Mouse (Mus musculus) c-Kit-positive CD71-positive TER-119-positive erythroid progenitor cells, embryonic 14.5 days (primary cell): ENCODE results near the gene Spag5.

Source experiments
- DNase-seq: peaks from one replicate; pipeline ENCODE4 v3.0.0-alpha.2; 2013; ENCODE audit warnings: low spot score

Gene Spag5

DNA sequence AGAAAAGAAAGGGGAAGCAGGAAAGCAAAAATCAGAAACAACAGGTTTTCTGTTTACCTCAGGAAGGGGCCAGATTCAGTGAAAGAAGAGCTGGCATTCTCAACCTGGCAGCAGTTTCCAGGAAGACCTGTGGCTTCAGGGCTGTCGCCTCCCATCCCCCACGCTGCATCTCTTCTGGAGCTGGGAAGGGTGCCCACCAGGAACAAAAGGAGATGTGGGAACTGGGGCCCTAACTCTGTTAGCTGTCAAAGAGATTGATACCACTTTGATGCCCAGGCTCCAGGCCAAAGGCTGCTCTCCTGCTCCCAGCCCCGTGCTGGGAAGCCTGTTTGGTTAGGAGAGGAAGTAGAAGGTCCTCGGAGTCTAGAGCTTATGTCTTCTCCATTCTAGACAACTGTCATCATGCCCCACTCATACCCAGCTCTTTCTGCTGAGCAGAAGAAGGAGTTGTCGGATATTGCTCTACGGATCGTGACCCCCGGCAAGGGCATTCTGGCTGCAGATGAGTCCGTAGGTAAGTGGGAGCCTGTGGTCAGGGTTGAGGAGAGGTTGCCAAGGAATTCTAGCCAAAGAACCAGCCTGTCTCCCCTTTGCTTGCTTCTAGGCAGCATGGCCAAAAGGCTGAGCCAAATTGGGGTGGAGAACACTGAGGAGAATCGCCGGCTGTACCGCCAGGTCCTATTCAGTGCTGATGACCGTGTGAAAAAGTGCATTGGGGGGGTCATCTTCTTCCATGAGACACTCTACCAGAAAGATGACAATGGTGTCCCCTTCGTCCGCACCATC lies 22.9 kb downstream of the Spag5 start:
- DNase-seq, result no peak

GRCm38 (mm10) chr11:78324965-78325364 lies 23.6 kb downstream of the Spag5 start:
- DNase-seq, result no peak

DNA sequence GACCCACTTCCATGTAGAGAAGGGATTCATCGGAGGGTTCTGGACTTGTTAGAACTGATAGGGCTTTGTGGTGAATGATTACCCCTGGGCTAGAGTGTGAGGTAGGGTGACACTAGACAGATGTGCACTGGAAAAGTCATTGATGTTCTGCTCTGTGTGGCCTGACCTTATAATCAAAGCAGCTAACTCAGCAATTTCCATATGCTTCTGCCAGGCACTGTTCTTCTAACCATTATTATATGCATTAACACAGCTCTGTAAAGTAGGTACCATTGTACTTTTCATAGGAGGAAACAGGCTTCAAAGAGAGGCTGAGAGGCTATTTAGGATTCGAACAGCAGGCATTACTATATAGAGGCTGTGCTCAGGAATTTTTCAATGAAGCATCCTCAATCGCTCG lies 25.9 kb downstream of the Spag5 start:
- no peak for DNase-seq

DNA sequence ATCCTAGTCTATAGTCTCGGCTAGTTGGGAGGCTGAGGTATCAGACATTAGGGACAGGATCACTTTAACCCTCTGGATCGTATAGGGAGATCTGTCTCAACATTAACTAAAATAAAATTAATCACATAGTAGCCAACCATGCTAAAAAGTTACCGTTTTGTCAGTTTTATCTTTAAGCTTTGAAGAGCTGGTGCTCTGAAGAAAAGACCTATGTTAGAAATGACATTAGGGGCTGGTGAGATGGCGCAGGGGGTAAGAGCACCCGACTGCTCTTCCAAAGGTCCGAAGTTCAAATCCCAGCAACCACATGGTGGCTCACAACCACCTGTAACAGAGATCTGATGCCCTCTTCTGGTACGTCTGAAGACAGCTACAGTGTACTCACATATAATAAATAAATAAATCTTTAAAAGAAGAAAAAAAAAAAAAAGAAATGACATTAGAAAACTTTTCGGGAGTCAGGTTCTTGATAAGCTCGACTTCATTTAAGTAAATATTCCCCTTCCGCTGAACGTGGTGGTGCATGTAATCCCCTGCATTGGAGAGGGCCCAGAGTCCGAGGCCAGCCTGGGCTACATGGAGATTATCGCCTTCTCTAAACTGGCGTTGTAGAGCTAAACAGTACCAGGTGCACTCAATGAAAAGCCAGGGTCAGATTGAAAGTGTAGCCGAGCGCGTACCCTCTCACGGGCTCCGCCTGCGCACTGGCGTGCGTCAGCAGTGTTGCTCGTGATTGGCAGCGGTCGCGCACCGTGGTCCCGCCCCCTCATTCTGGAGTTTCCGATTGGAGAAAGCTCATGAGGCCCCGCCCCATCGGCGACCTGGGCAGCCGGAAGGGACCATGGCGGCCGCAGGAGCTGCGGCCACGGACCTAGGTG lies 26.5 kb downstream of the Spag5 start, which contains the start of gene Pigs:
Pigs (plus strand) TSS at position 782 of the 878 bp plus-strand sequence.
- peak; percentile 93 for DNase-seq

DNA sequence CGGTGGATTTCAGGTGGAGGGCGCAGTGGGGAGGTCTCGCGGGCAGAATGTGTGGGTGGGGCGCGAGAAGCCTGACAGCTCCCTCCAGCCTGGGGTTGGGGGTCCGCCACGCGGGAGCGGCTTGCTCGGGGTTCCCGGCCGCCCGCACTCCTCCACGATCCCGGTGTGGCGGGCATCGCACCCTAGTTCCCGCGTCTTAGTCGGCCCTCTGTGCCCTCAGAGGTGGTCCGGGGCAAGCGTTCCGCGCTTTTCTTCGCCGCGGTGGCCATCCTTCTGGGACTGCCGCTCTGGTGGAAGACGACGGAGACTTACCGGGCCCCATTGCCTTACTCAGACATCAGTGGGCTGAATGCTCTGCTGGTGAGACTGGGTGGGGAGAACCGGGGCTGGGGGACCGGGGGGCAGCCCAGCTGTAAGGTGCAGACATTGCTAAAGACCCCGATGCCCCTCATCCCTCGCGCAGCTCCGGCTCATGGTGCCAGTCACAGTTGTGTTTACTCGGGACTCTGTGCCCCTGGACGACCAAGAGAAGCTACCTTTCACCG lies 27.3 kb downstream of the Spag5 start:
- DNase-seq, result no peak

DNA sequence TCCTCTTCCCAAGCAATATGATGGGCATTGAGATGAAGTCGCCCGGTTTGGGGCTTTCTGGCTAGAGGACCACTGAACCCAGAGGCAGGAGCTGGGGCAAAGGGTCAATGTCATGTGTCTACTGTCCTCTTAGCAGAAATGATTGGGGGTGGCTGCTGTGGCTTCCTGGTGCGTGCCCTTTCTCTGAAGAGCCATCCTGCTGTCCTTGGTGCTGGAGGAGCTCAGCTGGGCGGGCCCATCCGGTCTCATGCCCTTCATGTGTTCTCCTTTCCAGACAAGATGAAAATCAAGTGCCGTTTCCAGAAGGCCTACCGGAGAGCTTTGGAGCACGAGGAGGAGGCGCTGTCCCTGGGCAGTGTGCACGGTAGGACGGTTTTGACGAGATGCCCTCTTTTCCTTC lies 31.3 kb downstream of the Spag5 start:
- DNase-seq, result no peak

GRCm38 (mm10) chr11:78333992-78334391 lies 32.7 kb downstream of the Spag5 start:
- DNase-seq, result no peak

DNA sequence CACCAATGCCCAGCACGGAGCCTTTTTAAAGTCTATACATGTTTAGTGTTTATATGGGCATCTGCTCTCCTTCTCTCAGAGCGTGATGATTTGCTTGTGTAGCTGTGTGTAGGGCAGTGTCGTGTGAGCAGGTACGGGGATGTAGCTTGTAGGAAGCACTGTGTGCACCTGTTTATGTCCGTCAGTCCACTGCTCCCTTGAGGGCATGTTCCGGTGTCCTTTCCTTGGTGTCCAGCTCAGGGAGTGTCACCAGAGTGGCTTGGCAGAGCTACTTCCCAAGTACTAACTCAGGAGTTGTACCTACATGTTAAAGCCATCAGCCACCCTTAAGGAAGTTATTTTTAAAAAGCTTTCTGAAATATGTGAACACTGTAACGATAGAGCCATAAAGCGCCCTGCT lies 35.7 kb downstream of the Spag5 start:
- DNase-seq, result no peak

DNA sequence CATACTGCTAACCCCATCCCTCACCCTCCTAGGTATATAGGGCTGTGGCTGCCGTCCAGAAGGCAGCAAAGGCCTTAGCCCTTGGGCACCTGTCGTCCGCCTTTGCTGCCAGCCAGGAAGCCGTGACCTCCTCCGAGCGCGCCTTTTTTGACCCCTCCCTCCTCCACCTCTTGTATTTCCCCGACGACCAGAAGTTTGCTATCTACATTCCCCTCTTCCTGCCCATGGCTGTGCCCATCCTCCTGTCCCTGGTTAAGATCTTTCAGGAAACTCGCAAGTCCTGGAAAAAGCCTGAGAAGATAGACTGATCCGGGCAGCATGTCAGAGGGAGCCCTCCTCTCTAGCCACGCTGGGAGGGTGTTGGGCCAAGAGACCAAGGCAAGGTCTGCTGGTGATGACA lies 40.4 kb downstream of the Spag5 start:
- no peak for DNase-seq

DNA sequence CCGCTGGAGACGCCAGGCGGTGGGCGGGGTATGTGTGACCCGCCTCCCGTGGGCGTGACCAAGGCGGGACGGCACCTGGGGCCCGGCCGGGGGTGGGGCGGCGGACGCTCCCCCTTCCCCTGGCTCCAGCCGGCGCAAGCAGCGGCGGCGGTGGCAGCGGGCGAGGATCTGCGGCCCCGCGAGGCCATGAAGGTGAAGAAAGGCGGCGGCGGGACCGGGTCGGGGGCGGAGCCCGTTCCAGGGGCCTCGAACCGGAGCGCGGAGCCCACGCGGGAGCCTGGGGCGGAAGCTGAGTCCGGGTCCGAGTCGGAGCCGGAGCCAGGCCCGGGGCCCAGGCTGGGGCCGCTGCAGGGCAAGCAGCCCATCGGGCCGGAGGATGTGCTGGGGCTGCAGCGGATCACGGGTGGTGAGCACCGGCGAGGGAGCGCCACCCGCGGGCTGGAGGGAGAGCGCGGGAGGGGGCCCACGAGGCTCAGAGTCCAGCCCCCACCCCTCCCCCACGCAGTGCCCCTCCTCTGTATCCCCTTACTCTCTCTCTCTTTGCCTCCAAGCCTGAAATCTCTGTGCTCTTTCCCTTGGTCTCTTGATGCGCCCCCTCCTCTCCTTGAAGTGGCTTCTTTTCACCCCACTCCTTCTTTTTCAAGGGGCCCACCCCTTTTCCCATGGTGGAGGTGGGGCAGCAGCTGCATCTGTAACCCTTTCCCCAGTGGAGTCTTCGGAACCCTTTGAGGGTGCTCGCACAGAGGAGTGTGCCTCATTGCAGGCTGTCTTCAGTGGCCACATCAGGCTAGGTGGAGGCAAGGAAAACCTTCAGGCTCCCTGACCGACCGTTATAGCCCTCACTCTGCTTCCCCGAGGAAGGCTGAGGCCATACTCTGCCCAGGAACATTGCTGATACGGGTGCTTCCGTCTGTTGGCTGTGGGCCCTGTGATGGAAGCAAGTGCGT lies 42.3 kb downstream of the Spag5 start, which contains the start of gene Unc119:
Unc119 (plus strand) TSS at position 102 of the 947 bp plus-strand sequence.
- DNase-seq, result peak; percentile 65

GRCm38 (mm10) chr11:78344328-78344889 lies 43.1 kb downstream of the Spag5 start:
- DNase-seq, result peak; percentile 64

DNA sequence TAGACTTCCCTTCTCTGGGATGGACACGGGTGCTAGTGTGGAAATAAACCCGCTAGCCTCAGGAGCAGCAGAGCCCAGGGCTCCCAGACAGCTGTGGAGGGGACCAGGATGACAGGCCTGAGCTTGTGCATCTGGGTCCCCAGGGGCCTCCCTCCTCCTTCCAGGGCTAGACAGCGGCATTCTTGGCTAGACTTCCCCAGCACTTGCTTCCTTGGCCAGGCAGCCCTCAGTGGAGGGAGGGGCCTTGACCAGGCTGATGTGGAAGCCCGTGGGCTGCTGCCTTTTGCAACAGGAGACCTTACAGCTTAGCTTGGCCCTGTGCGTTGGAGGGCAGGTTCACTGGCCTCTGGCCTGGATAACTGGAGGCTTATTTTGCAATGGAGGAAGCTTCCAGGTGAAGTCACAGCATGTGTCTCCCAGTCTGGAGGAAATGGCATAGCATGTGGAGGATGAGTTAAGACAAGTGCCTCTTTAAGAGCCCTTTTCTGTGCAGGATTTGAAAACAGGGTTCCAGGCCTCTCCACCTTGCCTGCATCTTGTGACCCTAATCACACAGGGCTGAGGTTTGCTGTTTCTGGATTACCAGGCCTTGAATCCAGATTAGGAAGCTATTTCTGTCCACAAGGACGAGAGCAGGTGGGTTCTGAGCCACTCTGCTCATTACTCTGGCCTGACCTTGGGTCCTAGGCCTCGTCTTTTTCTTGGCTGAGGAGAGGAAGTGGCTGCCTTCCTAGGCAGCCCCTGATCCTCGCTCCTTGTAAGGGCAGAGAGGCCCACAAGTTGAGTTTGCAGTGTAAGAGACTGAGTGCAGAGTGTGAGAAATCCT lies 43.8 kb downstream of the Spag5 start:
- no peak for DNase-seq

DNA sequence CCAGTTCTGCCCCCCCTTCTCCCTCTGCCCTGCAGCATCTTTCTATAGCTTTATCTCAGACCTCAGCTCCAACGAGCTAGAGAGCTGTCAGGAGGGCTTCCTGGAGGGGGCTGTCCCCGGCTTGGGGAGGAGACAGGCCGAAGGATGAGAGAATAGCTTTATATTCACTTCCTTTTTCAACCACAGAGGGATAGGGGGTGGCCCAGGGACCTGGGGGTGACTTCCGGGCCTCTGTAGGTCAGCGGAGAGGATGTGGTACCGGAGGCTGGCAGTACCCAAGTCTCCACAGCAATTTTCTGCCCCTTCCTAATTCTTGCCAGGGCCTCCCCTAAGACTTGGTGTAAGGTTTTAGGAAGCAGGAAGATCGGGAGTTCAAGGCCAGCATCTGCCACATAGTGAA lies 44.5 kb downstream of the Spag5 start:
- no peak for DNase-seq

DNA sequence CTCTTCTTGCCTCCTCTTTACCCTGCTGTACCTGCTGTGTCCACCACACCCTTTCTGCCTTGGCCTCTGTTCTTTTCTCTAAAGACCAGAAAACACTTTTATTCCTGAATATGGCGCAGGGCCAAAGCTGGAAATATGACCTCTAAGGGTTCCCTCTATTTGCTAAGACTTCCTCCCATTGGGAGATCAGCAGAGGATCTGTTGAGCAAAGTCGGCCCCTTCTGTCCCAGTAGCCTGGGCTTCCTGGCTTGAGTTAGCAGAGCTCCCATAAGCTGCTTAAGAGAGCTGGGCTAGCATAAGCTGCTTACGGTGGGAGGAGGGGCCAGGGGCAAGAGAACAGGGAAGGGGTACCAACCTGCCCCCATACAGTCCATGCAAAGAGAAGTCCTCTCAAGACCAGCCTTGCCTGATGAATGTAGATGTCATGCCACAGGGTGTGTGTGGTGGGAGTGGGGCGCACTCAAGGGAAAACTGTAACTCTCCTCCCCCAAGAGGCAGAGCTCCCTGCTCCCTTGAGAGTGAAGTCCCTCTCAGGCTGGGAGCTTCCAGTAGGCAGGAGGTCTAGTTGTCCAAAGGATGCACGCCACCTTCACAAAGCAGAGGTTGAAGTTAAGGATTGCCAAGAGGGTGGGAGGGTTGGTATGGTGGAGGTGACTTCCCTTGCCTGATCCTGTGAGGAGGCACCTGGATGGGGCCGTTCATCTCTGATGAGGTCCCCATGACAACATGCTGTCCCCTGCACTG lies 45.2 kb downstream of the Spag5 start:
- no peak for DNase-seq

GRCm38 (mm10) chr11:78347070-78347754 lies 45.9 kb downstream of the Spag5 start:
- DNase-seq, result peak; percentile 85

GRCm38 (mm10) chr11:78347908-78348307 lies 46.6 kb downstream of the Spag5 start:
- no peak for DNase-seq

GRCm38 (mm10) chr11:78348474-78348873 lies 47.1 kb downstream of the Spag5 start:
- DNase-seq, result no peak

- DNase-seq, result no peak
Measured at GRCm38 (mm10) chr11:78349441-78350358, 48.4 kb downstream of the Spag5 start.
